Mouse (Mus musculus) limb, embryonic 14.5 days (tissue): ENCODE measurements at regions not wholly inside any gene's neighbourhood (a gene's known extent, or its start where the extent isn't known, plus 50 kb on each side); places are given as distances from the start of the nearest gene placed in this dataset.

Experiments used
- ATAC-seq: fragments of 200-750 bp; cut with Nextera tagmentation; 2 replicates; pipeline ENCODE4 v1.8.0; 2017; ENCODE audit warnings: low read depth, moderate number of reproducible peaks, moderate TSS enrichment; ENCODE audit not compliant: low FRiP score
- DNase-seq: peaks from one replicate; pipeline ENCODE4 v3.0.0-alpha.2; 2015; ENCODE audit warnings: low spot score
- H3K27ac ChIP-seq: fragments of 300-500 bp; sonication (generic); replicated peaks from 2 replicates; pipeline ENCODE4 v1.5.1; 2014; ENCODE audit warnings: low read depth, mild to moderate bottlenecking, low read length, moderate library complexity, mixed read lengths
- H3K27me3 ChIP-seq: fragments of 300-500 bp; sonication (generic); 2 replicates; pipeline ENCODE4 v1.6.1; 2014; ENCODE audit warnings: low read length, mixed read lengths; ENCODE audit not compliant: control insufficient read depth, insufficient read depth
- H3K36me3 ChIP-seq: fragments of 300-500 bp; sonication (generic); 2 replicates; pipeline ENCODE4 v1.6.1; 2014; ENCODE audit warnings: mild to moderate bottlenecking, low read length, moderate library complexity, mixed read lengths; ENCODE audit not compliant: control insufficient read depth, insufficient read depth
- H3K4me1 ChIP-seq: fragments of 300-500 bp; sonication (generic); 2 replicates; pipeline ENCODE4 v1.6.1; 2014; ENCODE audit warnings: antibody characterized with exemption, low read length, mixed read lengths; ENCODE audit not compliant: control insufficient read depth, insufficient read depth
- H3K4me2 ChIP-seq: fragments of 300-500 bp; sonication (generic); replicated peaks from 2 replicates; pipeline ENCODE4 v1.6.1; 2014; ENCODE audit warnings: low read depth, mild to moderate bottlenecking, low read length, moderate library complexity; ENCODE audit not compliant: severe bottlenecking
- H3K4me3 ChIP-seq: fragments of 300-500 bp; sonication (generic); replicated peaks from 2 replicates; pipeline ENCODE4 v1.5.1; 2014; ENCODE audit warnings: low read length
- H3K9ac ChIP-seq: fragments of 300-500 bp; sonication (generic); 2 replicates; pipeline ENCODE4 v1.6.1; 2014; ENCODE audit warnings: mild to moderate bottlenecking, low read depth, low read length, moderate library complexity; ENCODE audit not compliant: severe bottlenecking
- H3K9me3 ChIP-seq: fragments of 300-500 bp; sonication (generic); 2 replicates; pipeline ENCODE4 v1.6.1; 2016; ENCODE audit warnings: low read length; ENCODE audit not compliant: control insufficient read depth
- POLR2A ChIP-seq: fragments of 200-500 bp; IDR thresholded peaks from 2 replicates; pipeline ENCODE4 v1.8.0; 2012; ENCODE audit warnings: inconsistent platforms, mild to moderate bottlenecking, moderate library complexity, borderline replicate concordance; ENCODE audit not compliant: insufficient read depth, insufficient read length; ENCODE audit errors: extremely low read depth
- WGBS: fragments of 180-500 bp; shearing (Covaris S2); extraction: QIAGEN DNeasy Blood & Tissue Kit; methylation state at CpG from one replicate; pipeline ENCODE4 v1.1.7; 2014; 5-methylcytosine and 5-hydroxymethylcytosine counted together

GRCm38 (mm10) chr13:110913177-110913576 is 341.6 kb upstream of the Actbl2 start:
- DNase-seq, result no peak
- peaks cover 9% of the 10 kb centered on the region for H3K4me1 ChIP-seq
- ATAC-seq, result no peak
- no peaks in the 10 kb centered on the region for H3K36me3 ChIP-seq
- no peak overlapping the region for H3K4me3 ChIP-seq
- 72% methylated on average over 4 of the region's 4 CpGs for WGBS
- H3K4me2 ChIP-seq, result no peak overlapping the region
- no peak for TF ChIP-seq POLR2A
- no peaks in the 10 kb centered on the region for H3K27me3 ChIP-seq
- no peak overlapping the region for H3K27ac ChIP-seq
- H3K9me3 ChIP-seq, result no peaks in the 10 kb centered on the region
- H3K9ac ChIP-seq, result no peak overlapping the region

DNA sequence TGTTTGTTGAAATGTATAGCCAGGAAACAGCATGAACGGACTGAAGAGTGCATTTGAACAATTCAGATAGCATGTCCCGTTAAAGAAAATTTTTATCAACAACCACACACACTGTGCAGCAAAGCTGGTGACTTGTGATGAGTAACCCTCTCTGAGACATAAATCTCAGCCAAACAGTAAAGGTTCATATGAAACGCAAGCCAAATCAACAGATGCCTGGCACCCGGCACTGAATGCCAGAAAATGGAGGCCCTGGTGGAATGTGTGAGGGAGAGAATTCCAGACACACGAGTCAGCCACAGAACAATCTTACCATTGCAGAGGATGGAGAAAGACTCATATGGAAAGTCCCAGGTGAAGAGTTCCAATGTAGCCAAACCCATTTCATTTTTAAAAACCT is 341.1 kb upstream of the Actbl2 start:
- Histone ChIP-seq H3K4me2 (no peak overlapping the region), H3K9ac (no peak overlapping the region), H3K36me3 (no peaks in the 10 kb centered on the region), H3K4me3 (no peak overlapping the region), H3K4me1 (peaks cover 4% of the 10 kb centered on the region), H3K27me3 (no peaks in the 10 kb centered on the region), H3K9me3 (no peaks in the 10 kb centered on the region), H3K27ac (no peak overlapping the region)
- whole genome bisulfite sequencing, result 58% methylated on average over 5 of the region's 5 CpGs
- DNase-seq (no peak), ATAC-seq (no peak)
- TF ChIP-seq POLR2A, result no peak

DNA sequence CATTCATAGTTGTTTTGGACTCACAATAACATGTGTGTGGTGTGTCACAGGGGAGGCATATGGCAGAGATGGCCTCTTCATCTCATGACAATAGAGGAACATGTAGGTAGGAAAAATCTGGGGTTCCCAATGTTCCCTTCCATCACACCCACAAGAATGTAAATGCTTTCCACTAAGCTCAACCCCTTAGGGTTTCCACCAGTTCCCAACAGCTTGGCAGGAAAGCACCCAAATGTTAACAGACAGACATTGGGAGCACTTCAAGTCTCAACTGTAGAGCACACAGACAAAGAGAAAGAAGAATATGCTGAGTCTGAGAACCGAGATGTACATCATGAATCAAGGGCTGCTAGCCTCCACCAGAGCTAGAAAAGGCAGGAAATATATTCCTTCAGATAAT is 339.7 kb upstream of the Actbl2 start:
- Histone ChIP-seq H3K4me3 (no peak overlapping the region), H3K9ac (no peak overlapping the region), H3K4me2 (no peak overlapping the region), H3K27me3 (no peaks in the 10 kb centered on the region), H3K9me3 (no peaks in the 10 kb centered on the region), H3K4me1 (no peaks in the 10 kb centered on the region), H3K36me3 (no peaks in the 10 kb centered on the region), H3K27ac (no peak overlapping the region)
- DNase-seq, result no peak
- WGBS, result 82% methylated on average over 1 of the region's 1 CpGs
- TF ChIP-seq POLR2A, result no peak
- ATAC-seq, result no peak

- Histone ChIP-seq H3K4me2 (no peak overlapping the region), H3K9ac (no peak overlapping the region), H3K9me3 (no peaks in the 10 kb centered on the region), H3K4me1 (peaks cover 4% of the 10 kb centered on the region; the same call in 1 of the 2 replicates), H3K36me3 (no peaks in the 10 kb centered on the region), H3K27me3 (no peaks in the 10 kb centered on the region), H3K4me3 (no peak overlapping the region), H3K27ac (no peak overlapping the region)
- ATAC-seq, result no peak
- 77% methylated on average over 5 of the region's 5 CpGs for WGBS
- no peak for TF ChIP-seq POLR2A
- DNase-seq, result no peak
Measured at GRCm38 (mm10) chr13:110923936-110924335, 330.9 kb upstream of the Actbl2 start.

DNA sequence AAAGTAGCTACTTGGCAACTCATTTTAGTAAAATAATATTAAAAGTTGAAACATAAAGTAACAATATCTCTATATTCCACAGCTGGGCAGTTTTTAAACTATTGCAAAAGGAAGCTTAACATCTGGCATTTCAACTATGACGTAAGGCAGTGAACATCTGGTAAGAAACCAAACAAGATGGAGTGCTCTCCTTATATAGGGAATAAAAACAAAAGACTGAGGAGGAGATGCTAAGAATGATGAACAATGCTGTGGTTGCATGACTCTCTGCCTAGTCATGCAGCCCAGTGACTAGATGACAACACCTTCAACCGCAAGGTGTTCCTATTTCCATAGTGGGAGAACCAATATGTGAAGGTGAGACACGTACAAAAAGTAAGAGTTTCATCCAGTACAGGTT is 329.9 kb upstream of the Actbl2 start:
- H3K4me2 ChIP-seq, result no peak overlapping the region
- no peaks in the 10 kb centered on the region for H3K36me3 ChIP-seq
- H3K4me1 ChIP-seq, result peaks cover 4% of the 10 kb centered on the region
- DNase-seq (no peak), ATAC-seq (no peak)
- no peak overlapping the region for H3K9ac ChIP-seq
- TF ChIP-seq POLR2A, result no peak
- H3K4me3 ChIP-seq, result no peak overlapping the region
- 79% methylated on average over 3 of the region's 3 CpGs for WGBS
- H3K9me3 ChIP-seq, result no peaks in the 10 kb centered on the region
- H3K27me3 ChIP-seq, result no peaks in the 10 kb centered on the region
- no peak overlapping the region for H3K27ac ChIP-seq

DNA sequence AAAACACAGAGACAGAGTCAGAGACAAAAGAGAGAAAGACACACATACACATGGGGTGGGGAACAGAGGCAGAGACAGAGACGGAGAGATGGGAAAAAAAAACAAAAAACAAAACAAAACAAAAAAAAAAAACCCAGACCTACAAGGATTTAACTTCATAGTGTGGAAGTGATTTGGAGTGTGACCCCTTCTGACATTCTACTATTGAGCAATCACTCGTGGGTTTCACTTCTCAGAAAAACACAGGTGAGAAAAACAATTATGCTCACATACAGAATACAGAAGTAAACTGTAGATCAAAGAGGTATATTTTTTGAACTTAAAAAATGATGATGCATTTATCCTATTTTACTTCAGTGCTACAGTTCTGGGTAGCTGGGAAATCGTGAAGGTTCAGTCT is 326.7 kb upstream of the Actbl2 start:
- ATAC-seq (no peak), DNase-seq (no peak)
- no peak overlapping the region for H3K27ac ChIP-seq
- H3K9me3 ChIP-seq, result no peaks in the 10 kb centered on the region
- H3K4me1 ChIP-seq, result peaks cover 4% of the 10 kb centered on the region
- no peak overlapping the region for H3K9ac ChIP-seq
- 60% methylated on average over 3 of the region's 3 CpGs for WGBS
- H3K27me3 ChIP-seq, result no peaks in the 10 kb centered on the region
- no peaks in the 10 kb centered on the region for H3K36me3 ChIP-seq
- no peak for TF ChIP-seq POLR2A
- H3K4me2 ChIP-seq, result no peak overlapping the region
- H3K4me3 ChIP-seq, result no peak overlapping the region
